Mouse (Mus musculus): Measurements from ENCODE around the gene Emd.

DNA sequence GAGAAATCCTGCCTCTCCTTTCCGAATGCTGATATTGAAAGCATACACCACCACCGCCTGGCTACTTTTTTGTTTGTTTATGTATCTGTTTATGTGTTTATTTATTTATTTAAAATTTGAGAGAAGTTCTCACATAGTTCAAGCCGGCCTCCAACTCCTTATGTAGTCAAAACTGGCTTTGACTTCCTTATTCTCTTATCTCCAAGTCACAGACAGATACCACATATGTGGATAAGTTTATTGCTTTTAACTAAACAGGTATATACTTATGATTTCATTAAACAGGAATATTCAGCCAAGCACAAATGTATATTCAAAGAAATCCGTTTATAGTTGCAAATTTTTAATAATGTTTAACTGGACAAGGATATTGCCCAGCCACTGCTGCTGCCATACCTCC, 38.9 kb downstream of the Emd start:
- no peak for TF ChIP-seq CTCF (IDR thresholded peaks at IDR 0.05; ENCODE audit: control insufficient read depth, insufficient read depth, insufficient read length)
- TF ChIP-seq USF1 (IDR thresholded peaks at IDR 0.05; ENCODE audit: low read depth) = no peak
- TF ChIP-seq CEBPB (IDR thresholded peaks at IDR 0.05; ENCODE audit: low read depth) = no peak
